Mouse (Mus musculus): ENCODE data around the gene Utrn. TPM values are rescaled to one million over a fixed set of nuclear protein-coding genes. Genes with fewer than 3 reads are reported as not detected.

Gene Utrn
- polyA plus RNA-seq, 1 experiment = 31.4 TPM

DNA sequence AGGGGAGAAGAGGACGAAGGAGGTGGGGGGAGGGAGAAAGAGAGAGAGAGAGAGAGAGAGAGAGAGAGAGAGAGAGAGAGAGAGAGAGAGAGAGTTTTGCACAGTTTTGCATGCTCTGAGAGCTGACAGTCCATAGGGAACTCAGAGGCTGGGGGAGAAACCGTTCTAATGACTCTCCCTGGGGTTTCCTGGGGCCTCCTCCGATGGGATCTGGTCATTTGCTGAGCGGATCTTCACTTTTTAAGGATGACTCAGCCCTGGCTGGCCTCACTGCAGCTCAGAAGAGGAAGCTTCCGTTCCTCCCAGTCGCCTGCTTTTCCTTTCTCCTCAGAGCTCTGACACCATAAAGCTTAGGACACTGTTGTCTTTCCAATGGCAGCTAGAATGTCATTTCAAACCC is 295.6 kb downstream of the Utrn start:
- Histone ChIP-seq H3K27ac (ENCODE audit: control insufficient read depth, insufficient read depth, low read depth, low read length, poor library complexity) (no peak overlapping the region), H3K4me1 (ENCODE audit: control insufficient read depth, insufficient read depth, low read length) (no peaks in the 10 kb centered on the region), H3K4me3 (replicated peaks; ENCODE audit: control insufficient read depth, low read depth, low read length) (no peak overlapping the region)
- TF ChIP-seq POLR2A (IDR thresholded peaks at IDR 0.05; ENCODE audit: borderline replicate concordance, control insufficient read depth, low read depth, low read length) (no peak), CTCF (IDR thresholded peaks at IDR 0.05; ENCODE audit: control insufficient read depth, insufficient read depth, low read length) (no peak)
- WGBS = 9% methylated on average over 5 of the region's 6 CpGs

DNA sequence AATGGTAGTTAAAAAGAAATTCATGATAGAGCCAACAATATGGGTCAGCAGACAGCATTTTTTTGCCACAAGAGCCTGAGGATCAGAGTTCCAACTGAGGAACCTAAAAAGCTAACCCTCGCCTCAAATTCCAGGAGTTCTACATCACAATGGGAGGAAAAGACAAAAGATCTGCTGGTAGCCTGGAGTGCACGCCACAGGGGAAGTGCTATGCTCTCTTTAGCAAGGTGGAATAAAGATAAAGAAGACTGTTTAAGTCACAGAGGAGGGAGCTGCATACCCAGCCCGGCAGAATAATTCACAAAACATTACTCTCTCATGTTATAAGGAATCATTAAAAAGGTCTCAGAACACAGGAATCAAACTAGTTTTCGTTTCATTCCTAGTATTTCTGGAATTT is 296.4 kb downstream of the Utrn start:
- 62% methylated on average over 4 of the region's 4 CpGs for WGBS
- H3K27ac ChIP-seq (ENCODE audit: control insufficient read depth, insufficient read depth, low read depth, low read length, poor library complexity) = no peak overlapping the region
- no peaks in the 10 kb centered on the region for H3K4me1 ChIP-seq (ENCODE audit: control insufficient read depth, insufficient read depth, low read length)
- TF ChIP-seq CTCF (IDR thresholded peaks at IDR 0.05; ENCODE audit: control insufficient read depth, insufficient read depth, low read length) (no peak), POLR2A (IDR thresholded peaks at IDR 0.05; ENCODE audit: borderline replicate concordance, control insufficient read depth, low read depth, low read length) (no peak)
- H3K4me3 ChIP-seq (replicated peaks; ENCODE audit: control insufficient read depth, low read depth, low read length) = no peak overlapping the region

DNA sequence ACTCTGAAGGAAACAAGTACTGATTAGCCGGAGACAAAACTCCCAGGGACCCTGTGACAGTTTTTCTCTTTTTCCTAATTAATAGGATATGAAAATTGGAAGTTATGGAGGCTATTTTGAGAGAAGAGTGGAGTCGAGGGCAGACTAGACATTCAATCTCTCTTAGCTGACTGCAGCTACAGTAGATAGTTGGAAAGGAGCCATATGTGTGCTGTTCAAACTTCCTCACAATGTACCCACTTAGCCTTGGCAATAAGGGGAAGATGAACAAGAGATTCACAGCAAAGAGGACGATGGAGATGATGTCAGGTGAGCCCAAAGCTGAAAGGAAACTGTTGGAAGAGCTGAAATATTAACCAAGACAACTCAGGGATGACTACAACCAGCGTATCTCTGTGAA is 304.7 kb downstream of the Utrn start:
- TF ChIP-seq CTCF (IDR thresholded peaks at IDR 0.05; ENCODE audit: control insufficient read depth, insufficient read depth, low read length) (no peak), POLR2A (IDR thresholded peaks at IDR 0.05; ENCODE audit: borderline replicate concordance, control insufficient read depth, low read depth, low read length) (no peak)
- Histone ChIP-seq H3K4me3 (replicated peaks; ENCODE audit: control insufficient read depth, low read depth, low read length) (no peak overlapping the region), H3K4me1 (ENCODE audit: control insufficient read depth, insufficient read depth, low read length) (no peaks in the 10 kb centered on the region), H3K27ac (ENCODE audit: control insufficient read depth, insufficient read depth, low read depth, low read length, poor library complexity) (no peak overlapping the region)
- 35% methylated on average over 4 of the region's 4 CpGs for WGBS

GRCm38 (mm10) chr10:12558810-12559209 is 310.4 kb downstream of the Utrn start:
- TF ChIP-seq CTCF (IDR thresholded peaks at IDR 0.05; ENCODE audit: control insufficient read depth, insufficient read depth, low read length) = no peak
- no peak for TF ChIP-seq POLR2A (IDR thresholded peaks at IDR 0.05; ENCODE audit: borderline replicate concordance, control insufficient read depth, low read depth, low read length)
- no peaks in the 10 kb centered on the region for H3K4me1 ChIP-seq (ENCODE audit: control insufficient read depth, insufficient read depth, low read length)
- no peak overlapping the region for H3K4me3 ChIP-seq (replicated peaks; ENCODE audit: control insufficient read depth, low read depth, low read length)
- H3K27ac ChIP-seq (ENCODE audit: control insufficient read depth, insufficient read depth, low read depth, low read length, poor library complexity) = no peak overlapping the region
- 14% methylated on average over 5 of the region's 5 CpGs for WGBS

GRCm38 (mm10) chr10:12554090-12554718 is 315.0 kb downstream of the Utrn start:
- no peak overlapping the region for H3K27ac ChIP-seq (ENCODE audit: control insufficient read depth, insufficient read depth, low read depth, low read length, poor library complexity)
- WGBS = 92% methylated on average over 2 of the region's 2 CpGs

GRCm38 (mm10) chr10:12552890-12553278 is 316.3 kb downstream of the Utrn start:
- Histone ChIP-seq H3K4me3 (replicated peaks; ENCODE audit: control insufficient read depth, low read depth, low read length) (no peak overlapping the region), H3K4me1 (ENCODE audit: control insufficient read depth, insufficient read depth, low read length) (no peaks in the 10 kb centered on the region), H3K27ac (ENCODE audit: control insufficient read depth, insufficient read depth, low read depth, low read length, poor library complexity) (no peak overlapping the region)
- TF ChIP-seq CTCF (IDR thresholded peaks at IDR 0.05; ENCODE audit: control insufficient read depth, insufficient read depth, low read length) = no peak
- no peak for TF ChIP-seq POLR2A (IDR thresholded peaks at IDR 0.05; ENCODE audit: borderline replicate concordance, control insufficient read depth, low read depth, low read length)
- 81% methylated on average over 5 of the region's 5 CpGs for WGBS

More at GRCm38 (mm10) chr10:12554090-12554718, 315.0 kb downstream of the Utrn start:
- H3K4me3 ChIP-seq (replicated peaks; ENCODE audit: control insufficient read depth, low read depth, low read length) = no peak overlapping the region
- H3K4me1 ChIP-seq (ENCODE audit: control insufficient read depth, insufficient read depth, low read length) = no peaks in the 10 kb centered on the region
- TF ChIP-seq POLR2A (IDR thresholded peaks at IDR 0.05; ENCODE audit: borderline replicate concordance, control insufficient read depth, low read depth, low read length) = no peak
- no peak for TF ChIP-seq CTCF (IDR thresholded peaks at IDR 0.05; ENCODE audit: control insufficient read depth, insufficient read depth, low read length)

DNA sequence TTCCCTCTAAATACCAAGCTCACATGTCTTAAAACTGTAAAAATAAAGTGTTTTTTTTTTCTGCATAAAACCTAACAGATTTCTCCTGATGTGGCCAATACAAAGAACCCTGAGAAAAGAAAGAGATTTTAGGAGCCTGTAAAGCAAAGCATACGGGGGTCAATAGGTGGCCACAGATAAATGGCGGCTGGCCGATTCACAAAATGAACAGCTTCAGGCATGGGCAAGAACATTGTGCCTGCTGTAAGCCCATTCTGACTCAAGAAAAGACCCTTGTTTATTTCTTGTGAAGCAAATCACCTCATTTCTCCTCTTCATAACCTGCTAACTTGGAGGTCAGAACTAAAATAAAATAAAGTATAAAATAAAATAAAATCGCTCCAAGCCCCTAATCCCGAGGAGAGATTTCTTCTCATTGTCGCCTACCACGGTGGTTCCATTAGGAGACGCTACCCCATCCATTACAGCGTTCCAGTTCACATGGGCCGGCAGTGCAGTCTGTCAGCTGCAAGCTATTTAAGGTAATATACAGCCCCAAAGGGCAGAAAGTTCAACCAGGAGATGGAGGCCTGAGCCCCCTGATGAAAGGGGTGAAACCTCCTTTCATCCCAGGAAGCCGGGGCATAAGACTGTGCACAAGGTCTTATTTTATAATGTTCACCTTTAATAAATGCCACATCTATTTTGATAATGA is 316.8 kb downstream of the Utrn start:
- TF ChIP-seq POLR2A (IDR thresholded peaks at IDR 0.05; ENCODE audit: borderline replicate concordance, control insufficient read depth, low read depth, low read length) = no peak
- no peak for TF ChIP-seq CTCF (IDR thresholded peaks at IDR 0.05; ENCODE audit: control insufficient read depth, insufficient read depth, low read length)
- Histone ChIP-seq H3K4me3 (replicated peaks; ENCODE audit: control insufficient read depth, low read depth, low read length) (no peak overlapping the region), H3K4me1 (ENCODE audit: control insufficient read depth, insufficient read depth, low read length) (no peaks in the 10 kb centered on the region), H3K27ac (ENCODE audit: control insufficient read depth, insufficient read depth, low read depth, low read length, poor library complexity) (no peak overlapping the region)
- 85% methylated on average over 11 of the region's 11 CpGs for WGBS

DNA sequence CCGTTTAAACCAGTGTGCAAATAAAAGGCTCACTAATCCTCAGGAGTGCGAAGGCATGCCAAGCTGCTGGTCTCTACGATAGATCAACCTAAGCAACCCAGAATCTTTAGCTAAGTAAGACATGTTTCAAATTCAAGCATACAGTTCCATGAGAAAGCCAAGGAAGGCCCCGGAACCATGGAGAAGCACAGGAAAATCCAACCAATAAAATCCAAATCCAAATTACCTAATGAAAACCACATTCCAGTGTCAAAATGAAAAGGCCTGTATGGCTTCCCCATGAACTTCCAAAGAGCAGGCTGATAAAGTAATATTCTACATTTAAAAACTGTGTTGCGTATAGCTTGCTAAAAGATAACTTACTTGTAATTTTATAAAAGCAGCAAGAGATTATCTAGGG is 317.4 kb downstream of the Utrn start:
- Histone ChIP-seq H3K4me3 (replicated peaks; ENCODE audit: control insufficient read depth, low read depth, low read length) (no peak overlapping the region), H3K27ac (ENCODE audit: control insufficient read depth, insufficient read depth, low read depth, low read length, poor library complexity) (no peak overlapping the region), H3K4me1 (ENCODE audit: control insufficient read depth, insufficient read depth, low read length) (no peaks in the 10 kb centered on the region)
- no peak for TF ChIP-seq CTCF (IDR thresholded peaks at IDR 0.05; ENCODE audit: control insufficient read depth, insufficient read depth, low read length)
- no peak for TF ChIP-seq POLR2A (IDR thresholded peaks at IDR 0.05; ENCODE audit: borderline replicate concordance, control insufficient read depth, low read depth, low read length)
- WGBS = 88% methylated on average over 5 of the region's 5 CpGs
